Mouse (Mus musculus) ES-E14 (cell line): ENCODE data around the gene Castor1.

Experiments
- CHD2 ChIP-seq: IDR thresholded peaks from 2 replicates; pipeline ENCODE4 v1.6.1; 2014; ENCODE audit warnings: mild to moderate bottlenecking, low read depth, low read length, inconsistent platforms
- ZC3H11A ChIP-seq: IDR thresholded peaks from 2 replicates; pipeline ENCODE4 v1.6.1; 2012; ENCODE audit warnings: low read depth, mild to moderate bottlenecking, inconsistent platforms, low read length, borderline replicate concordance
- ZNF384 ChIP-seq: IDR thresholded peaks from 2 replicates; pipeline ENCODE4 v1.6.1; 2012; ENCODE audit warnings: low read depth, low read length, inconsistent platforms

DNA sequence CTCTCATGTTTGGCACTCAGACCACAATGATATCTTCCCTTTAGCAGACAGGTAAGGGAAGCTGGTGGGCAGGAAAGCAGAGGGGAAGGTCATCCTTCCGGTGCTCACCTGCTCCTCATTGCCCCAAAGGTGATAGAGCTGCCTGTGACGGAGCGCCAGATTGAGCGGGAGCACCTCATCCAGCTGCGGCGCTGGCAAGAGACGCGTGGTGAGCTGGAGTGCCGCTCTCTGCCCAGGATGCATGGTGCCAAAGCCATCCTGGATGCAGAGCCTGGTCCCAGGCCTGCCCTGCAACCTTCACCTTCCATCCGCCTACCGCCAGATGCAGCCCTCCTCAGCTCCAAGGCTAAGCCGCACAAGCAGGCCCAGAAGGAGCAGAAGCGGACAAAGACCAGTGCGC, 3.5 kb upstream of the Castor1 start:
- no peak for TF ChIP-seq CHD2
- TF ChIP-seq ZC3H11A = no peak
- no peak for TF ChIP-seq ZNF384
